Mouse (Mus musculus) brain, embryonic 14.5 days (tissue): ENCODE data around the gene Fxyd7.

Experiments used
- CTCF ChIP-seq: fragments of 200-500 bp; IDR thresholded peaks from 2 replicates; pipeline ENCODE4 v1.5.1; 2012; ENCODE audit warnings: inconsistent platforms, mild to moderate bottlenecking, moderate library complexity, borderline replicate concordance; ENCODE audit not compliant: insufficient read depth, insufficient read length; ENCODE audit errors: extremely low read depth
- POLR2A ChIP-seq: fragments of 200-500 bp; IDR thresholded peaks from 2 replicates; pipeline ENCODE4 v1.6.1; 2012; ENCODE audit warnings: mild to moderate bottlenecking, inconsistent platforms, borderline replicate concordance; ENCODE audit not compliant: poor library complexity, insufficient read depth, insufficient read length, severe bottlenecking; ENCODE audit errors: extremely low read depth

DNA sequence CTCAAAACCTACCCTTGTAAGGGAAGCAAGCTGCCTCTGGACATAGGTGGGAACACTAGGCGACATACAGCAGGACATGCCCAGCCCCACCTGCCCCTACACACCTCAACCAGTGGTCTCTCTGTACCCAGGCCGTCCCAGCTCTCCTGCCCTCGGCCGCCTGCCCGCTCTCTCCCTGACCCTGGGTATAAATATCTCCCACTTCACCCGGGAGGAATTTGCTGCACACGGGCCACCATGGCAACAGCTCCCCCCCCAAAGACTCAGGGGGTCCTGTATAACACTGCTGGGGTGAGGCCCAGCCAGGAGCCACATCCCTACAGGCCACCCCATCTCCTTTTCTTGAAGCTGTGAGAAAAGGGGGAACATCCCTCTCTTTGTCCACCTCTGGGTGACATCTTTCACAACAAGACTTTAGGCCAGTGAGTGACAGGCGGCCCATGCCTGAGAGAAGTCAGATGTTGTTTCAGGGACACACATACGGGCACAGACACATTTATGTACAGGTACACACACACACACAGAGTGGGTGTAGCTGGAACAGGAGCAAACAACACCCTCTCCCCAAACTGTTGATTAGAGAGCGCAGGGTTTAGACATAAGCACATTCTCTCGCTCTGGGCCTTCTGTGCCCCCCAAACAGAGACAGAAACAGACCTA lies 3.5 kb upstream of the Fxyd7 start:
- TF ChIP-seq POLR2A (no peak), CTCF (no peak)
